Mouse (Mus musculus) left cerebral cortex, postnatal 10 days (tissue): Measurements from ENCODE around the gene Tmem236. TPM values are rescaled to one million over a fixed set of nuclear protein-coding genes. Genes with fewer than 3 reads are reported as not detected.

ENCODE experiments used
- DNase-seq, 2 experiments: peaks; one replicate each; pipeline ENCODE4 v3.0.0; 2021 to 2022; ENCODE audit warnings: low spot score in 2 of 2, mixed read lengths in 1 of 2; ENCODE audit errors: extremely low spot score in 1 of 2
- intact Hi-C: fragments of 180-260 bp; cut with DNase I; formaldehyde crosslinking; loops from one replicate; pipeline ENCODE4 v1.15.1; 2025
- total RNA-seq, 2 experiments: library from RNA; stranded (reverse); gene quantifications; 2 replicates each; pipeline ENCODE4 v1.2.3; 2021

Tmem236 gene
- total RNA-seq, result under 1 TPM in 1 of 2 experiments, not detected in 1; 0.24 TPM

DNA sequence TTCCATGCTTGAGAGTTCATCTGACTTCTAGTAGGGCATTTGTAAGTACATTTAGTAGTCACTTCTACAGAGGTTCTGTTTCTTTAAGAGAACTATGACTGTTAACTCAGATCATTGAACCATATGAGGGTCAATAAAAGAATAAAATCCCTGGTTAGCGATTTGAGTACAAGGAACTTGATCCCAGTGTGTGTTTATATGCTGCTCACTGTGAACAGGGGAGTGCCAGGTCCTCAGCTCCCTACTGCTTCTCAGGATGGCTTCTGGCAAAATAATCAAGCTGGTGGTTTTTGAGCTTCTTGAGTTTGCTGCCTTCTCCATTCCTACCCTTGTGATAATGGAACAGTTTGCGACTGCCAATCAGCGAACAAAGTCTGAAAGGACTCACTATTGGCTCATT is at the start of gene Tmem236:
Tmem236 (plus strand) TSS at position 190 of the 400 bp plus-strand sequence.
- DNase-seq, result no peak
- intact Hi-C loops, result no loop called here

DNA sequence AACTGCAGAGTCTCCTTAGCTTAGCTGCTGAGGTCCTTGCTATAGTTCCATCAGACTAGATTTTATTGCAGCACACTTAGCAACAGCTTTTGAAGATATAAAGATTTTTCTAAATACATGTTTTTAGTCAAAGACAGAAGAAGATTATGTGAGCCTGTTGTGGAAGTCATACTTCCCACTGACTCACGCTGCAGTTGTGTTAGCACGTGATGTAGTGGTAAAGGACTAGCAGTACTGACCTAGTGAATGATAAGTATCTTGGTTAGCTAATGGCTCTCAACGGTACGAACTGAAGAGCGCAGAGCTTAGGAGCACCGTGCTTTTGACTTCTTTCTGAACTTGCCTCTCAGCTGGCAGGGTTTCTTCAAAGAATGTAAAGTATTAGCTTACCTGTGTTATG is 47.9 kb upstream of the Tmem236 start:
- DNase-seq, result no peak
- intact Hi-C loops, result no loop called here

DNA sequence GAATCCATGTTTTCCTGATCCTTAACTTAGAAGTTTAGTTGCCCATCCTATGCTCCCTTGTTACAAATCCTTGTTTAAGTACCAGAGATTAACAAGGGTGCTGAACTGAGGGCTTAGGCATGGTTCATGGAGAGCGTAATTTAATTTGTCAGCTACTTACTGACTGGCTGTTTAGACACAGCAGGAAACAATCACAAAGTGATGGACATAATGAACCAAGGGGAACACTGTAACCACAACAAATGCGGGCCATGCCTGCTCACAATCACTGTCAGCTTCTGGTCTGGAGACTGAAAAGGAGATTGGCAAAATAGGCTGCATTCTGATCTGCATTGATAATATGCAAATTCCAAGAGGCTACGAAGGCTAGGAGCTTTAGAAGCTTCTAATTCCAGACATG is 46.7 kb upstream of the Tmem236 start:
- DNase-seq, result no peak
- intact Hi-C loops, result no loop called here

DNA sequence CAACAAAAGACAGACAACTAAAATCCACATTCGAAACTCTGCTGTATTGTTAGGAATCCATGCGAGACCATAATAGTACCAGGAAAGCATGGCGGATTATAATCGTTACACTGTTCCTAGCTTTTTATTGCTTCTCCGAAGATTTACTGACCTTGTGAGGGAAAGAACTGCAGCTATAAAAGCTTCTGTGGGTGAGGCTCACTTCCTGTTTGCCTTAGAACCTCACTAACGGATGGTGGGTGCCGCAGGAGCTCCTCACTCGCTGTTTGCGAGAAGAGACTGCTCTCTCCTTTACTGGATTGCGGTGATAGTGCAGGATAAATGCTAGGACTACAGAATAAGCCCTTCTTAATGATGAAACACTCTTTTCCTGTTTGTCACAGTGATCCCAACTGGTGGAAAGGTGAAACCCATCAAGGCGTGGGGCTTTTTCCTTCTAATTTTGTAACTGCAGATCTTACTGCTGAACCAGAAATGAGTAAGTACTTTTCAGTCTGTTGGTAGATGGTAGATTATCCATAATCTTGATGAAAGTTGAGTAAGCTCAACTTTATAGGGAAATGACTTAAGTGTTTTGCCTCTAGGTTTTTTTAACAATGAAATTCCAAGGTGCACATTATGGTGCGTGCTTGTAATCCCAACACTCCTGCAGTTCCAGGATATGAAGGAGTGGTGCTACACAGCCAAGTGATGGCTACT is 43.5 kb upstream of the Tmem236 start:
- intact Hi-C loops, result no loop called here
- no peak for DNase-seq

- intact Hi-C loops, result no loop called here
- peak in 1 of 2 experiments; percentile 12 for DNase-seq
Observed at GRCm38 (mm10) chr2:14132468-14133326, 41.6 kb upstream of the Tmem236 start.

- DNase-seq, result no peak
- intact Hi-C loops, result no loop called here
Observed at GRCm38 (mm10) chr2:14136906-14137305, 37.4 kb upstream of the Tmem236 start.

DNA sequence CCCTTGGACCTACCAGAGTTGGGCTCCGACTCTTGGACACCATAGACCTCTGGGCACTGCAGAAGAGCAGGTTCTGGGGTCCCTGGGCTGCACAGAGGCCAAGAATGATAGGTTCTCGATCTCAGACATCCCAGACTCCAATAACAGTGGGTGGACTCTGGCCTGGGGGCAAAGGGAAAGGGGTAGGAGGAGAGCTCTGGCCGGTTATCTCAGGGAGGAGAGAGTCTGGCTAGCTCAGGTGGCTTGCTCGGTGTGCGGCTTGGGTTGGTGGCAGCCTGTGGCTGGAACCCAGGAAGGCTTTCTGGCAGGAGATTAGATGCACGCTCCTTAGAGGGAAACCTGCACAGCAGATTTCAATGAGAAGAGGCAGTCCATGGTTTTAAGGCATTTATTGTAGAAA is 34.7 kb upstream of the Tmem236 start:
- intact Hi-C loops, result no loop called here
- no peak for DNase-seq

- no peak for DNase-seq
- intact Hi-C loops, result no loop called here
Observed at GRCm38 (mm10) chr2:14140044-14140443, 34.3 kb upstream of the Tmem236 start.

DNA sequence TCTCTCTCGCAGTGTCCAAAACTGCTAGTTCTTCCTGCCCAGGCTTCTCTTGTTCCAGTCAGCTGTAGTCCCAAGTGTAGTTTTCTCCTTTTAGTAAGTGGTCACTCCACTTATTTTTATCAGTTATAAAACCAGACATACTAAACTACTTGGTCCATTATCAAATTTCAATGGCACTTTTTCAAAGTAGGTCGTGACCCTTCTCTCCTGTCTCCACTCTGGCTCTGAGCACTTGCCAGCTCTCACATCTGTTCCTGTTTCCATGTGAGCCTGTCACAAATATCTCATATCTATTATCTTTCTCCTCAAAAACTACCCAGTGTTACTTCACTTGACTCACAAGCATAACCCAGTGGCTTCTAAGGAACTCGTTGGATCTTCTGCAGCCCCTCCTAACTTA is 29.0 kb upstream of the Tmem236 start:
- no peak for DNase-seq
- intact Hi-C loops, result no loop called here

DNA sequence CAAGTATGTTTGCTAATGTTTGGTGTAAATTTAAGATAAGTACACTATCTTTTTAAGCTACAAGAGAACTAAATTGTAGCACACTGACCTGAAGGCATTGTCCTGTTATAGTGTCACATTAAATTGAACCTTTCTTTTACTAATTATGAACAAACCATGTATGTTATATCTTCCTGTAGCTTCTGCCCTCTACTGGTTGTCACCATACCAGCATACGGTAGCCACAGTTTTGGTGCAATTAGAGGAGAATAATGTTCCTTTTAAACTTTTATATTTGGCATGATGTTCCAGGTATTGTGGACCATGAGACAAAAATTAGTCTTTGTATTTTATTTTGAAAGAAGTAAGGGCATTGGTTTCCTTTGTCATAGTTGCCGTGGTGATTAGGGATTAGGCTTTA is 27.4 kb upstream of the Tmem236 start:
- intact Hi-C loops, result no loop called here
- DNase-seq, result no peak

DNA sequence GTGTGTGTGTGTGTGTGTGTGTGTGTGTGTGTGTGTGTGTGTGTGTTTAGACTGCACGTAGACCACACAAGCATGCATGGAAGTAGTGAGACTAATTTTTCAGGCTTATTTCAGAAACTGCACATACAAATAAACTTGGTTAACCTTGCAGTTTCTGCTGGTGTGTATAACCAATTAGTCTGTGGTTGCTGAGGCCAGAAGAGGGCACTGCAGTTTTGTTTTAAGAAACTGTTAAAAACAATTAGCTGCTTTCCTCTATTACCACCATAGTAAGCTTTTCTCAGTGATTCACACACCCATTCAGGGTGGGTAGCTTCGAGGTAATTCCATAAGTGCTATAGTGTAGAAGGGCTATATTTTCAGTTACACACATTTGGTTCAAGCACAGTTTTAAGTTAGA is 23.5 kb upstream of the Tmem236 start:
- no peak for DNase-seq
- intact Hi-C loops, result loop anchor here (5.0 kb wide), 1 partner anchor 104 kb away; no protein-coding TSS in a partner anchor

- intact Hi-C loops, result loop anchor here (5.0 kb wide), 1 partner anchor 105 kb away; no protein-coding TSS in a partner anchor
- DNase-seq, result no peak
Observed at GRCm38 (mm10) chr2:14151854-14152253, 22.5 kb upstream of the Tmem236 start.

GRCm38 (mm10) chr2:14159047-14159446 is 15.3 kb upstream of the Tmem236 start:
- no peak for DNase-seq
- intact Hi-C loops, result no loop called here

DNA sequence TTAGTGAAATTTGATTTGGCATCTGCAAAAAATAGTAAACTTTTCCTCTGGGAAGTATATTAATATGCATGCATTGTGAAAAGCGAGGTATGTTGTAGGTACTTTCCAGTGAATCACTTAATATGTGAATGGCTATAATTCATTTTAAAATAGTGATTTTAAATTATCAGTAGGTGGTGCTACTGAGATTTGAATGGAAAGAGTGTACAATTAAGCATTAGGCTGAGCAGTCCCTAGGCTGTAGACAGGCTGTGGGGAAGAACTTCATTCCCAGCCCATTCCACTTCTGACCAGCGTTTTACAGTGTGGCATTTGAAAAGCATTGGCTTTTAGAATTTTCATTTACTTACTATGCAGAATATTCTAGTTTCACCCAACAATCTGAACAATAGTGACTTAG is 14.6 kb upstream of the Tmem236 start:
- no peak for DNase-seq

DNA sequence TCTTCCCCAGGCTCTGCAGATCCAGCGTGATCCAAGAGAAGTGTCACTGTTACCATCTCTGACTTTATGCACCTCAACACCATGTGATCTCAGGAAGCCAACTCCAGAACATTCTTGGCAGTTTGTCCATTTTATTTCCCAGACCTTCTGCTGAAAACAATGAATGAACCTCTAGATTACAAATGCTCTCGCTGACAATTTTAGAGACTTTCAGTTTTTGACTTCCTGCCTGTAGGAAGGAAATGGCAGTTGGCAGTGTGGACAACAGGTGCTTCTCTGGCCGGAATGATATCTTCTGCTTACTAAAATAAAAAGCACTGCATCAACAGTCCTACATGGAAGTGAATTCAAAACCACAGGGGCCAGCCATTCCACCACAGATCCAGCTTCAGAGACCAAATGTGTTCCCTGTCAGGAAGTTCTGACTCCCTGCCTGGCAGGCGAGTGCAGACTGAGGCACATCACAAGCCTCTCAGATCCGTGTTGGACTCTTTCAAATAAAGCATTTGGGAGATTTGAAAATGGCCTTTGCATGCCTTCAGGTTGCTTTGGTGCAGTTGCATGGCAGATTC is 9.8 kb upstream of the Tmem236 start:
- DNase-seq, result no peak
- intact Hi-C loops, result loop anchor here (5.0 kb wide), 2 partner anchors 128 to 538 kb away; no protein-coding TSS in a partner anchor

More for the DNA sequence above, 14.6 kb upstream of the Tmem236 start:
- intact Hi-C loops, result loop anchor here (5.0 kb wide), 2 partner anchors 133 to 543 kb away; no protein-coding TSS in a partner anchor

- intact Hi-C loops, result no loop called here
- DNase-seq, result no peak
Observed at GRCm38 (mm10) chr2:14165066-14165465, 9.3 kb upstream of the Tmem236 start.

GRCm38 (mm10) chr2:14165618-14166344 is 8.5 kb upstream of the Tmem236 start:
- peak in 1 of 2 experiments; percentile 26 for DNase-seq
- intact Hi-C loops, result no loop called here

DNA sequence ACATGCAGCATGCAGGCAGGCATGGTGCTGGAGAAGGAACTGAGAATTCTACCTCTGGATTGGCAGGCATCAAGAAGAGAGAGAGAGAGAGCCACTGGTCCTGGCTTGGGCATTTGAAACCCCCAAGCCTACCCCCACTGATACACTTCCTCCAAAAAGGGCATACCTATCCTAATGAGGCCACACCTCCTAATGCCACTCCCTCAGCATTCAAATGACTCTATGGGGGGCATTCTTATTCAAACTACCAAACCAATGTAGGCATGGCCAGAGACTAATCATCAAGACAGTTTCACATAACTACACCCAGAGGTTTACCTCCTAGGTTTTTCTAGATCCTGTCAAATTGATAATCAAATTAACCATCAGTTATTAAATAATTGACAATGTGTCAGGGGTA is 6.6 kb upstream of the Tmem236 start:
- DNase-seq, result no peak
- intact Hi-C loops, result no loop called here
